Mouse (Mus musculus): ENCODE results near the gene Agmo. TPM values are rescaled to one million over a fixed set of nuclear protein-coding genes. Genes with fewer than 3 reads are reported as not detected.

Gene Agmo
- polyA plus RNA-seq, 1 experiment from 2014 or later: 7.4 TPM

DNA sequence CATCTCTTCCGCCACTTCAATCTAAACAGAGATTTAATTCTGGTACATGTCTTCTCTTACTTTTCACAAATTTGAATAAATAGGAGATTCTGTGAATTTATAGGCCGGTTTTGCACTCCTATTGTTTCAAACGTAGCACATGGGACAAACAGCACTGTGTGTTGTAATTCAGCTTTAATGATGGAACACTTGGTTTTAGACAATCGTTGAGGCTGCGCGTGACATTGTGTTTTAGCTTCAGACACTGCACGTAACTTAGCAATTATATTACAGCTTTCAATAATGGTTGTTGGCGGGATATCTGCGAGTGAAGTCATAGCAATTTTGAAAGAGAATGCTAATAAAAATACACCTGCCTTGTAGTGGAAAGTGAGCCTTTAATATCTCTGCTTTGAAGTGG is 203.8 kb downstream of the Agmo start:
- Histone ChIP-seq H3K36me3 (no peaks in the 10 kb centered on the region), H3K4me1 (no peaks in the 10 kb centered on the region), H3K27ac (no peak overlapping the region), H3K4me3 (no peak overlapping the region), H3K4me2 (no peak overlapping the region), H3K9me3 (replicated peaks) (no peaks in the 10 kb centered on the region), H3K27me3 (replicated peaks) (no peaks in the 10 kb centered on the region), H3K9ac (no peak overlapping the region)
- WGBS (ENCODE audit: insufficient replicate concordance): 73% methylated on average over 9 of the region's 9 CpGs
- ATAC-seq: no peak

DNA sequence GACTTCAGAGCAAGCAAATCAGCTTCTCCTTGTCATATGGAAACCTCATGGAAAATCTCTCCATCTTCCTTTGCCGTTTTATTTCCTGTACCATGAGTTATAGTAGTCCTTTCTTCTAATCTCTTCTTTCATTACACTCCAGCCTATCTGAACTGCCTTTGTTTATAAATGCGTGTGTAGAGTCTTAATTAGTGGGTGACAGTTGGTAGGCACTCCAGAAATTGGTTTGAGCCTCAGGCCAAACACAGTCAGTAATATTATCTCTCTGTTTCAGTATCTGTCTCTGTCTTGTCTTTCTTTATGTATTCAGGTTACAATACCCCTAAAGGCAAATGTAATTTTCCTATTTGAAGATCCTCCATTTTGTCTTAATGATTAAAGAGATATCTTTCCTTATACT is 208.2 kb downstream of the Agmo start:
- WGBS (ENCODE audit: insufficient replicate concordance): 44% methylated on average over 2 of the region's 2 CpGs
- H3K4me3 ChIP-seq: no peak overlapping the region
- no peaks in the 10 kb centered on the region for H3K36me3 ChIP-seq
- H3K9me3 ChIP-seq (replicated peaks): no peaks in the 10 kb centered on the region
- H3K27ac ChIP-seq: no peak overlapping the region
- H3K9ac ChIP-seq: no peak overlapping the region
- no peak for ATAC-seq
- no peaks in the 10 kb centered on the region for H3K4me1 ChIP-seq
- no peak overlapping the region for H3K4me2 ChIP-seq
- H3K27me3 ChIP-seq (replicated peaks): no peaks in the 10 kb centered on the region

GRCm38 (mm10) chr12:37450366-37451156 is 209.1 kb downstream of the Agmo start:
- H3K27ac ChIP-seq: no peak overlapping the region
- H3K27me3 ChIP-seq (replicated peaks): no peaks in the 10 kb centered on the region
- H3K4me3 ChIP-seq: no peak overlapping the region
- H3K9me3 ChIP-seq (replicated peaks): no peaks in the 10 kb centered on the region
- H3K36me3 ChIP-seq: no peaks in the 10 kb centered on the region
- H3K9ac ChIP-seq: no peak overlapping the region
- H3K4me2 ChIP-seq: no peak overlapping the region
- WGBS (ENCODE audit: insufficient replicate concordance): 11% methylated on average over 6 of the region's 6 CpGs
- ATAC-seq: no peak
- H3K4me1 ChIP-seq: no peaks in the 10 kb centered on the region

GRCm38 (mm10) chr12:37471631-37472030 is 230.2 kb downstream of the Agmo start:
- Histone ChIP-seq H3K9me3 (replicated peaks) (no peaks in the 10 kb centered on the region), H3K36me3 (no peaks in the 10 kb centered on the region), H3K27me3 (replicated peaks) (no peaks in the 10 kb centered on the region), H3K4me3 (no peak overlapping the region), H3K9ac (no peak overlapping the region), H3K4me2 (no peak overlapping the region), H3K27ac (no peak overlapping the region), H3K4me1 (no peaks in the 10 kb centered on the region)
- ATAC-seq: no peak
- WGBS (ENCODE audit: insufficient replicate concordance): 73% methylated on average over 5 of the region's 5 CpGs

- H3K4me2 ChIP-seq: no peak overlapping the region
- WGBS (ENCODE audit: insufficient replicate concordance): 83% methylated on average over 2 of the region's 2 CpGs
Measured at GRCm38 (mm10) chr12:37476849-37477248, 235.4 kb downstream of the Agmo start.

DNA sequence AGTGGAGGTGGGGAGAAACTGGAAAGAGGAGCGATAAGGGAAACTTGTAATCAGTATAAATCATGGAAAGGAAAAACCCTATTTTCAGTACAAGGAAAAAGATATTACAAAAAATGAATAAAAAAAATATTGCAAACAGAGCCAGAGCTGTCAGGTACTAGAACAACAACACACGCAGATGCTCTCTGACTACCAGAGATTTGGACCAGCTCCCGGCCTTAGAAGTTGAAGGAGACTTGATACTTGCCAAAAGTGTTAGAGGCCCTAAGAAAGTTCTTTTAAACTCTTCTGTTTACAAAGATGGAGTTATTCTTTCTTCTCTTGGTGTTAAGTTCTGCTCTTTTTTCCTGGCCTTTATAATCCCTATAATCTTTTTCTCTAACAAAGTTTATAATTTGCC is 246.6 kb downstream of the Agmo start:
- no peak overlapping the region for H3K9ac ChIP-seq
- no peak for ATAC-seq
- H3K27me3 ChIP-seq (replicated peaks): no peaks in the 10 kb centered on the region
- H3K4me1 ChIP-seq: no peaks in the 10 kb centered on the region
- 78% methylated on average over 3 of the region's 3 CpGs for WGBS (ENCODE audit: insufficient replicate concordance)
- H3K36me3 ChIP-seq: no peaks in the 10 kb centered on the region
- no peak overlapping the region for H3K4me2 ChIP-seq
- H3K4me3 ChIP-seq: no peak overlapping the region
- no peak overlapping the region for H3K27ac ChIP-seq
- H3K9me3 ChIP-seq (replicated peaks): no peaks in the 10 kb centered on the region

More at GRCm38 (mm10) chr12:37476849-37477248, 235.4 kb downstream of the Agmo start:
- H3K36me3 ChIP-seq: no peaks in the 10 kb centered on the region
- H3K27ac ChIP-seq: no peak overlapping the region
- H3K9me3 ChIP-seq (replicated peaks): no peaks in the 10 kb centered on the region
- H3K4me1 ChIP-seq: no peaks in the 10 kb centered on the region
- no peak for ATAC-seq
- H3K27me3 ChIP-seq (replicated peaks): no peaks in the 10 kb centered on the region
- H3K9ac ChIP-seq: no peak overlapping the region
- no peak overlapping the region for H3K4me3 ChIP-seq

DNA sequence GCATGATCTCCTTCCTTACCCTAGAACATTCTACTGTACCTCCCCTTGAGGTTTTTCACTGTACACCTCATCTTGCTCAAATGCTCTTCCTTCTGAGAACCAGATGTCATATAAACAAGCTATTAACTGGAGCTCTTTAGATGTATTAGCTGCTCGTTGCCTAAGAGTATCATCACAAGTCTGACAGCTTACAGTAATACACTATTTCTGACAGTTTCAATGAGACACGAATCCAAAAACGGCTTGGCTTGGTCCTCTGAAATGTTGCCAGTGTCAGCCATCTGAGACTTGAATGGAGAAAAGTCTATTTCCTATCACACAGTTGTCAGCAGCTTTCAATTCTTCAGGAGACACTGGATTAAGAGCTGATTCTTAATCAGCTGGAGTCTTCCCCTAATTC is 257.4 kb downstream of the Agmo start:
- WGBS (ENCODE audit: insufficient replicate concordance): 56% methylated on average over 3 of the region's 3 CpGs
- ATAC-seq: no peak
- no peak overlapping the region for H3K4me3 ChIP-seq

GRCm38 (mm10) chr12:37507406-37507805 is 266.0 kb downstream of the Agmo start:
- Histone ChIP-seq H3K9me3 (replicated peaks) (no peaks in the 10 kb centered on the region), H3K36me3 (no peaks in the 10 kb centered on the region), H3K27me3 (replicated peaks) (no peaks in the 10 kb centered on the region), H3K4me1 (no peaks in the 10 kb centered on the region), H3K27ac (no peak overlapping the region), H3K9ac (no peak overlapping the region), H3K4me3 (no peak overlapping the region), H3K4me2 (no peak overlapping the region)
- WGBS (ENCODE audit: insufficient replicate concordance): 32% methylated on average over 1 of the region's 1 CpGs
- no peak for ATAC-seq

More for the DNA sequence above, 257.4 kb downstream of the Agmo start:
- Histone ChIP-seq H3K9me3 (replicated peaks) (no peaks in the 10 kb centered on the region), H3K4me1 (no peaks in the 10 kb centered on the region), H3K9ac (no peak overlapping the region), H3K4me2 (no peak overlapping the region), H3K27me3 (replicated peaks) (no peaks in the 10 kb centered on the region), H3K27ac (no peak overlapping the region), H3K36me3 (no peaks in the 10 kb centered on the region)

- Histone ChIP-seq H3K9me3 (replicated peaks) (no peaks in the 10 kb centered on the region), H3K27ac (no peak overlapping the region), H3K4me3 (no peak overlapping the region), H3K4me1 (no peaks in the 10 kb centered on the region), H3K4me2 (no peak overlapping the region), H3K9ac (no peak overlapping the region), H3K27me3 (replicated peaks) (no peaks in the 10 kb centered on the region), H3K36me3 (no peaks in the 10 kb centered on the region)
- no peak for ATAC-seq
- 77% methylated on average over 2 of the region's 2 CpGs for WGBS (ENCODE audit: insufficient replicate concordance)
Measured at GRCm38 (mm10) chr12:37507826-37508225, 266.4 kb downstream of the Agmo start.

DNA sequence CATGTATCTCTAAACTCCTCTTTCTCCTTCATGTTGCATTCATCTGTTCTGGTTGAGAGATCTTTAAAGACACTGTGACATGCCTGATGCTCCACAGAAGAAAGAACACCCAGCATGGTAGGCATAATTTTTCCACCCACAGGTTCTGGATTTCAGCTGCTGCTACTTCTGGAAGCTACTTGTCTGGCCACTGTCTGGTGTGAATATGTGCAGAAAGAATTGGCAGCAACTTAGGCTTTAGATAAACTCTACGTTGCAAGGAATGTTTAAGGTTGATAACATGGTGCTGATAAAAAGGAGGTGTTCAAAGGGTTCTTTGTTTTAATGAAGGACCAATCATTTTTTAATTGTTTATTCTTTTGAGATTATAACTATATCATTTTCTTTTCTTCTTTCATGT is 280.3 kb downstream of the Agmo start:
- no peak overlapping the region for H3K9ac ChIP-seq
- H3K9me3 ChIP-seq (replicated peaks): peaks cover 7% of the 10 kb centered on the region; the same call in 1 of the 2 replicates
- H3K36me3 ChIP-seq: no peaks in the 10 kb centered on the region
- WGBS (ENCODE audit: insufficient replicate concordance): 52% methylated on average over 1 of the region's 1 CpGs
- no peaks in the 10 kb centered on the region for H3K4me1 ChIP-seq
- H3K4me2 ChIP-seq: no peak overlapping the region
- no peak overlapping the region for H3K27ac ChIP-seq
- ATAC-seq: no peak
- H3K4me3 ChIP-seq: no peak overlapping the region
- H3K27me3 ChIP-seq (replicated peaks): no peaks in the 10 kb centered on the region

DNA sequence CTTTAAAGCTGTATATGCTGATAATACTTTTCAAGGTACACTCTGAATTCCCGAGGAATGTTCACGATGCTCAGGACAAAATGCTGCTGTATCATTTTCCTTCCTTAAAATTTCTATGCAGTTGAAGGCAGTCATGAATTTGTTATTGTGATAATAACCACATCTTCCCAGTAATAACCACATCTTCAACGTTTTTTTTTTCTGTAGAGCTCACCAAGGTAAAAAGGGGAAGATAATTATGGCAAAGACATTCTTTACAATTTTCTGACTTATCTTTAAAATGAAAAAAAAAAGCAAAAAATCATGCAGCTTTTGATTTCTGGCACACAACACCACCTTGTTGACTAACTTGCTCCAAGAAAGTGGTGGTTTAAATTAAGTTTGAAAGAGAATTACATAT is 283.2 kb downstream of the Agmo start:
- Histone ChIP-seq H3K4me3 (no peak overlapping the region), H3K4me1 (no peaks in the 10 kb centered on the region), H3K27ac (no peak overlapping the region), H3K4me2 (no peak overlapping the region), H3K9me3 (replicated peaks) (peaks cover 7% of the 10 kb centered on the region; the same call in 1 of the 2 replicates), H3K9ac (no peak overlapping the region), H3K36me3 (no peaks in the 10 kb centered on the region), H3K27me3 (replicated peaks) (no peaks in the 10 kb centered on the region)
- WGBS (ENCODE audit: insufficient replicate concordance): 64% methylated on average over 3 of the region's 3 CpGs
- no peak for ATAC-seq

DNA sequence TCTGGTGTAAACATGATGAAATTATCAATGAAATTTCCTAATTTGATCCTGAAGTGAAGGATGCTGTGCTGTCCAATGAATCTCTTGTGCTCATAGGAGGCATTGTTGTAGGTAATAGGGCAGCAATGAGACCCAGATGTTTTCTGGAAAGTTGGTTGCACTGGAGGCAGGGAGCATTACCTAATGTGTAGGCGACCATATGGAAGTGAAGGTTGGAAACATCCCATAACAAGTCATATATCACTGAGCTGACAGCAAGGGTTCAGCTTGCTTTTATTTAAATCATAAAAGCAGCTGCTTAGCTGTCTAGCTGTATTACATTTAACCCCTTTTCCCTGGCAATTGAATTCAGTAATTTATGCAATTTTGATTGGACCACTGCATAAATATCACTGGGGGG is 299.6 kb downstream of the Agmo start:
- WGBS (ENCODE audit: insufficient replicate concordance): 52% methylated on average over 1 of the region's 1 CpGs
- Histone ChIP-seq H3K36me3 (no peaks in the 10 kb centered on the region), H3K9ac (no peak overlapping the region), H3K9me3 (replicated peaks) (no peaks in the 10 kb centered on the region), H3K4me1 (no peaks in the 10 kb centered on the region), H3K4me2 (no peak overlapping the region), H3K27ac (no peak overlapping the region), H3K27me3 (replicated peaks) (no peaks in the 10 kb centered on the region), H3K4me3 (no peak overlapping the region)
- ATAC-seq: no peak

GRCm38 (mm10) chr12:37558284-37558683 is 316.8 kb downstream of the Agmo start:
- H3K27ac ChIP-seq: no peak overlapping the region
- H3K9me3 ChIP-seq (replicated peaks): no peaks in the 10 kb centered on the region
- ATAC-seq: no peak
- H3K4me2 ChIP-seq: no peak overlapping the region
- no peak overlapping the region for H3K4me3 ChIP-seq
- no peaks in the 10 kb centered on the region for H3K4me1 ChIP-seq
- no peaks in the 10 kb centered on the region for H3K36me3 ChIP-seq
- H3K9ac ChIP-seq: no peak overlapping the region
- no peaks in the 10 kb centered on the region for H3K27me3 ChIP-seq (replicated peaks)
- WGBS (ENCODE audit: insufficient replicate concordance): 14% methylated on average over 1 of the region's 1 CpGs
